Mouse (Mus musculus): ENCODE results near the gene Klhl7.

DNA sequence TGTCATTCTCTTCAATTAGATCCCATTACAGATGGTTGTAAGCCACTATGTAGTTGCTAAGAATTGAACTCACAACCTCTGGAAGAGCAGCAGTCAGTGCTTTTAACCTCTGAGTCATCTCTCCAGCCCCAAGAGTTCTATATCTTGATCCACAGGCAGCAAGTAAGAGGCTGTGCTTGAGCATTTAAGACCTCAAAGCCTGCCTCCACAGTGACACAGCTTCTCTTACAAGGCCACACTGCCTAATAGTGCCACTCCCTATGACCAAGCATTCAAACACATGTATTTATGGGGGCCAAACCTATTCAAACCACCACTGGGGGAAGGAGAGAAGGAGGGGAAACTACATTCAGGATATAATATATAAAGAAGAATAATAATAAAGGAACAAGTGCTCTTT, 51.8 kb downstream of the Klhl7 start:
- no peak for TF ChIP-seq CTCF (IDR thresholded peaks at IDR 0.05)
- TF ChIP-seq POLR2A (IDR thresholded peaks at IDR 0.05; ENCODE audit: insufficient read depth, low read depth, low read length) = no peak

All from heart, adult 2 months (tissue).